Comparison of ENCODE assay signal across 11 mouse cellular contexts in genomic region chr15:85678351-85678895, GRCm38 (mm10). TPM values are rescaled to one million over a fixed set of nuclear protein-coding genes. Genes with fewer than 3 reads are reported as not detected.
DNase-seq lines count a peak whose midpoint lies in the region; ATAC-seq and TF ChIP-seq lines count a peak whose summit lies in the region.
"Had no signal": no experiment of that assay in that cellular context is flagged by ENCODE, and none has a peak within 500 bp of the region (broad histone marks: within the 10 kb centered on the region; RNA-seq: fewer than 3 reads in every experiment).

No protein-coding gene starts in this region.

- TF ChIP-seq POLR2A in olfactory bulb, adult 2 months (IDR thresholded peaks at IDR 0.05; ENCODE audit: insufficient read depth, low read depth, low read length), result no peak

- ATAC-seq in lung, embryonic 15.5 days (ENCODE audit: borderline replicate concordance, extremely low read depth, low FRiP score, low TSS enrichment), result no peak
- ATAC-seq in forebrain, embryonic 15.5 days (replicated peaks), result peak; percentile 18; the same call in 1 of the 2 replicates

- peak overlapping the region; percentile 96 for H3K27ac ChIP-seq in gastrocnemius, adult 2 months
- H3K27ac ChIP-seq in lung, embryonic 15.5 days, result peak overlapping the region; percentile 52
- H3K27ac ChIP-seq in forebrain, embryonic 15.5 days (replicated peaks), result peak overlapping the region; percentile 98
- peak overlapping the region; percentile 97 for H3K27ac ChIP-seq in olfactory bulb, adult 2 months (ENCODE audit: insufficient read depth, low read depth, low read length)

- no peaks in the 10 kb centered on the region for H3K9me3 ChIP-seq in lung, embryonic 15.5 days
- H3K9me3 ChIP-seq in forebrain, embryonic 15.5 days, result no peaks in the 10 kb centered on the region

- no peak overlapping the region for H3K9ac ChIP-seq in lung, embryonic 15.5 days
- peak overlapping the region; percentile 66 for H3K9ac ChIP-seq in forebrain, embryonic 15.5 days (replicated peaks)

- H3K4me3 ChIP-seq in gastrocnemius, adult 2 months, result peak overlapping the region; percentile 98
- no peak overlapping the region for H3K4me3 ChIP-seq in lung, embryonic 15.5 days
- peak overlapping the region; percentile 77 for H3K4me3 ChIP-seq in forebrain, embryonic 15.5 days
- H3K4me3 ChIP-seq in olfactory bulb, adult 2 months (ENCODE audit: insufficient read depth, low read depth, low read length), result peak overlapping the region; percentile 59

- no peak for TF ChIP-seq CTCF in gastrocnemius, adult 2 months (IDR thresholded peaks at IDR 0.05)
- no peak for TF ChIP-seq CTCF in olfactory bulb, adult 2 months (IDR thresholded peaks at IDR 0.05; ENCODE audit: insufficient read depth, low read depth, low read length)

- H3K4me1 ChIP-seq in lung, embryonic 15.5 days, result peaks cover 72% of the 10 kb centered on the region
- H3K4me1 ChIP-seq in forebrain, embryonic 15.5 days, result peaks cover 95% of the 10 kb centered on the region
- H3K4me1 ChIP-seq in olfactory bulb, adult 2 months (ENCODE audit: control insufficient read depth, insufficient read depth, low read length), result peaks cover 26% of the 10 kb centered on the region

- intact Hi-C loops in gastrocnemius, adult 2 months (cut with DNase I), result no loop called here
- intact Hi-C loops in heart, postnatal 10 days (cut with DNase I), result no loop called here

- no peaks in the 10 kb centered on the region for H3K27me3 ChIP-seq in lung, embryonic 15.5 days
- no peaks in the 10 kb centered on the region for H3K27me3 ChIP-seq in forebrain, embryonic 15.5 days

- WGBS in lung, embryonic 15.5 days, result 83% methylated on average over 15 of the region's 15 CpGs
- 68% methylated on average over 15 of the region's 15 CpGs for WGBS in forebrain, embryonic 15.5 days
- WGBS in olfactory bulb, adult 2 months, result 8% methylated on average over 15 of the region's 15 CpGs

- peak overlapping the region; percentile 23; the same call in 1 of the 2 replicates for H3K4me2 ChIP-seq in lung, embryonic 15.5 days
- H3K4me2 ChIP-seq in forebrain, embryonic 15.5 days (replicated peaks), result peak overlapping the region; percentile 62

- DNase-seq in gastrocnemius, adult 2 months, result peak; percentile 47
- DNase-seq in gastrocnemius, adult 18-20 months (ENCODE audit: low spot score), result no peak
- DNase-seq in lung, postnatal 36 days, result no peak
- no peak for DNase-seq in urinary bladder, postnatal 14 days (ENCODE audit: low spot score)
- no peak for DNase-seq in heart, postnatal 10 days
- DNase-seq: adrenal gland, adult 8-10 months; spleen, adult 18-20 months had no signal

- peaks cover 22% of the 10 kb centered on the region for H3K36me3 ChIP-seq in lung, embryonic 15.5 days
- H3K36me3 ChIP-seq in forebrain, embryonic 15.5 days, result peaks cover 11% of the 10 kb centered on the region

RNA-seq across cellular contexts. Expression of gene Ppara, which starts 56.4 kb away (rescaled TPM):
- 10 to 100 TPM; 15.4 to 47.2 TPM for total RNA-seq in gastrocnemius, adult 2 months (2021)
- 10 to 100 TPM; 21.9 to 22.2 TPM for total RNA-seq in gastrocnemius, adult 18-20 months (2021)
- 4.3 and 4.9 TPM in 2 replicates for polyA plus RNA-seq in lung, embryonic 15.5 days (2015; fragmentation: Nextera tagmentation; extraction: Ambion mirVana)
- 1.4 and 1.5 TPM in 2 replicates for polyA plus RNA-seq in forebrain, embryonic 15.5 days (2015; fragmentation: Nextera tagmentation; extraction: Ambion mirVana)
- not detected in 2 replicates for polyA plus RNA-seq in olfactory bulb, adult 2 months (2012; ENCODE audit: insufficient read depth, insufficient read length, low replicate concordance, missing spikeins)
- total RNA-seq in heart, postnatal 10 days (2021), result 10 to 100 TPM; 39.2 to 52.4 TPM
- total RNA-seq: hematopoietic stem cell, adult 5-6 weeks had no signal
